Mouse (Mus musculus) retina, adult 2 months (tissue): ENCODE results near the gene B2m.

ENCODE experiments used
- DNase-seq: peaks from one replicate; pipeline ENCODE4 v3.0.0-alpha.2; 2012; ENCODE audit warnings: low read depth, low spot score

The B2m gene

DNA sequence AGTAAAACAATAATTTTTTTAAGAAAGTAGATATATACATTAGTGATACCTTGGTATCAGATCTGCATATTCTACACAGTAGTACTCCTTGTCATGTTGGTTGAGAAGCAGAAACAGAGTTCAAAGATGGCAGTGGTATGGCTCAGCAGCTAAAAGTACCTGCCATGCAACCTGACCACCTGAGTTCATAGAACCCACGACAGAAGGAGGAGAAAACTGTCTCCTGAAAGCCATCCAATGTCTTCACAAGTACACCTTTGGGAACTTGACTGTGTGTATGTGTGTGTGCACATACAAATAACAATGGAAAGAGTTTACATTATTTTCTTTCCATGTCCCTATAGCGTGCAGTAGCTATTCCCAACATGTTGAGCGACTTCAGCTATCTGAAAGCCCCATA, 2.2 kb downstream of the B2m start:
- no peak for DNase-seq

DNA sequence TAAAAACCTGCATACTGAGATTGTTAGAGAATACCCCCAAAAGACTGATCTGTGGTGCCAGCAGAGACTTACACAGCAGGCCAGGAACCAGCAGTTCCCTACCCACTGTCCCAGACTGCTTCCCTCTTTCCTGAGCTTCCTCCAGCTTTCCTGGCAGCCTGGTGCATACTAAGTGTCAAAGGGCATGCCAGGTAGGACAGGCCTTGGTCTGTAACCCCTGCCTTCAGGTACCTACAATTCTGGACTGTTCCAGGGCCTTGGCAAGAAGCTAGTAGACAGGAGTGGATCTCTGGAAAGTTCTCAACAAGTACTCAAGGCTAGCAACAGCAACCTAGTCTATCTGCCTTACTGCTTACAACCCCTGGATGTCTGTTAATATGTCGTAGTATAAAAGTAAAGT, 3.7 kb downstream of the B2m start:
- DNase-seq, result no peak

GRCm38 (mm10) chr2:122152850-122153249, 5.4 kb downstream of the B2m start:
- no peak for DNase-seq

GRCm38 (mm10) chr2:122153681-122154365, 6.3 kb downstream of the B2m start:
- no peak for DNase-seq

DNA sequence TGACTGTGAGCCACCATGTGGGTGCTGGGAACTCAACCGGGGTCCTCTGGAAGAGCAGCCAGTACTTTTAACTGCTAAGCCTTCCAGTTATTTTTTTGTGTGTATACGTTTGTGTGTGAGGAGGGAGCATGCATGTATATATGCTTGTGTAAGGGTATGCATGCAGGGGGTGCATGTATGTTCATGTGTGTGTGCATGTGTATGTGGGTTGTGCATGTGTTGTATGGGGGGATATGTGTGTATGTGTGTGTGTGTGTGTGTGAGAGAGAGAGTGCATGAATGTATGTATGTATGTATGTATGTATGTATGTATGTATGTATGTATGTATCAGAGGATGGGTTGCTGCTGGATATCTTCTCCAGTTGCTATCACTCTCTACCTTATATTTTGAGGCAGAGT, 7.0 kb downstream of the B2m start:
- DNase-seq, result no peak

DNA sequence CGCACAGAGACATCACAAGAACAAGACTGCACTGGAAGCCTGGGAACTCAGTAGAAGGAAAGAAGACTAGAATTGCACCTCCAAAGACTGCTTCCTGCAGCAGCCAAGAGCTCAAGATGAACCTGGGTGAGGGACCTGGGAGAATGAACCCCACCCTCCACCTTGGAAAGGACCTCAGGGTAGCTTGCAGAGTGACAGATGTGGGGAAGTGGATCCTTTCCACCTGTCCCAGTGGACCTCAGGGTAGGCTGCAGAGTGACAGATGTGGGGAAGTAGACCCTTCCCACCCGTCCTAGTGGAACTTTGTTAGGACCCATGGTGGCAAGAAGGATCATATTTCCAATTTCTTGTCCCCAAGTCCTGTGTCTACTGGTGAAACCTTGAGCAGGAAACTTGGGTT, 7.8 kb downstream of the B2m start:
- no peak for DNase-seq

GRCm38 (mm10) chr2:122156051-122156700, 8.7 kb downstream of the B2m start:
- no peak for DNase-seq

GRCm38 (mm10) chr2:122157561-122157960, 10.1 kb downstream of the B2m start:
- no peak for DNase-seq

DNA sequence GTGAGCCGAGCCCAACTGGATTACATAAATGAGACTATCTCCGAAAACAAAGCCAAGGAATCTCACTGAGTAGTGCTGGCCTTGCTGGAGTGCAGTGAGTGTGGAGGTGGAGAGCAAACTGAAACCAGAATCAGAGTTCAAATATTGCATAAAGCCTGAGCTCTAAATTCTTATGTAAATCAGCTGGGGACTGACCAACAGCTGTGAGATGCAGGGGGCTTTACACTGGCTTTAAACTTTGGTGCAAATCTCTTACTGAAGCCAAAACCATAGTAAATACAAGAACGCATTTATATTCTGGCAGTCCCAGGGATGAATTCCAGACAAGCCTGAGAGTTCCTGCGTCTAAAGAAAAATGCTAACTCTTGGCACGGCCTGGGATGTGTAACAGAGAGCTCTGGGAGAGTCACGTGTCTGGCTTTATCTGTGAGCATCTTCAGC, 10.9 kb downstream of the B2m start:
- no peak for DNase-seq

- no peak for DNase-seq
Observed at GRCm38 (mm10) chr2:122159667-122160066, 12.2 kb downstream of the B2m start.

- peak; percentile 32 for DNase-seq
Observed at GRCm38 (mm10) chr2:122160680-122161079, 13.2 kb downstream of the B2m start, which contains the start of gene Trim69. Gene Trim69 (plus strand): TSS chr2:122160700.

GRCm38 (mm10) chr2:122161542-122161941, 14.1 kb downstream of the B2m start:
- DNase-seq, result no peak

GRCm38 (mm10) chr2:122162529-122162928, 15.0 kb downstream of the B2m start:
- no peak for DNase-seq

GRCm38 (mm10) chr2:122163430-122164195, 16.1 kb downstream of the B2m start:
- no peak for DNase-seq

GRCm38 (mm10) chr2:122164293-122164692, 16.8 kb downstream of the B2m start:
- no peak for DNase-seq

DNA sequence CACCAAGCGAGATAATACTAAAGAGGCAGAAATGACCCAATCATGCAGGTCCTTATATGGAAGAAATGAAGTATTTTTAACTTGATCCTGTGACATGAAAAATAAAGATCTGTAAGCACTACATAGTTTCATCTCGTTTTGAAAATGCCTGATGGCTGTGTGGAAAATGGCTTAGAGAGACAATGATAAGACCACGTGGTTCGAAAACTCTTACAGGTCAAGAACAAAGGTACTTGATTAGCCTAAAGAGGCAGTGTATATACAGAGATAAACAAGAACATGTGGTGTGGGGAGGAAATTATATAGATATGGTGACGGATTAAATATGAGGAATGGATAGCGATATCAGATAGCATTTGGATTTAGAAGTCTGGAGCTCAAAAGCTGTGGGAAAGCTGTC, 23.8 kb downstream of the B2m start:
- DNase-seq, result no peak

GRCm38 (mm10) chr2:122172188-122172587, 24.7 kb downstream of the B2m start:
- no peak for DNase-seq

GRCm38 (mm10) chr2:122180051-122180822, 32.8 kb downstream of the B2m start:
- DNase-seq, result no peak

- DNase-seq, result no peak
Observed at GRCm38 (mm10) chr2:122185086-122185485, 37.6 kb downstream of the B2m start.

- DNase-seq, result no peak
Observed at GRCm38 (mm10) chr2:122186106-122186505, 38.6 kb downstream of the B2m start, which contains the start of the genes Patl2 and Terb2. Gene Patl2 (minus strand): TSS chr2:122186189. Gene Terb2 (plus strand): TSS chr2:122186272.

DNA sequence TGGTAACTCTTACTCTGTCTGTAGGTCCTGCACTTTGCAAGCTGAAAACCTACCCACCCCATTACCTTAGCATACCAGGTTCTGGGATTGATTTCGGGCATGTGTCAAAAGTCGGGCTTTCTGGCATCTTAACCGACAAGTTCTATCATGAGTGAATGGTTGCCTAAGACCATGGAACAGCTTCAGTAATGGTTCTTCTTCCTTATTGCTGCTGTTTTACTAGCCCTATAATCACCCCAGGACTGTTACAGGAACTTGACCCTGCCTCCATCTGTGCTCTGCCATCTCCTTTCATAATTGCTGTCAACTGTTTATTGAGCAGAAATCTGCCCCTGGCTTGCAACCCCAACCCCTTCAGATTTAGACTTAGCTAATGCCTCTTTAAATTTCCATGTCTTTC, 39.3 kb downstream of the B2m start:
- DNase-seq, result no peak

DNA sequence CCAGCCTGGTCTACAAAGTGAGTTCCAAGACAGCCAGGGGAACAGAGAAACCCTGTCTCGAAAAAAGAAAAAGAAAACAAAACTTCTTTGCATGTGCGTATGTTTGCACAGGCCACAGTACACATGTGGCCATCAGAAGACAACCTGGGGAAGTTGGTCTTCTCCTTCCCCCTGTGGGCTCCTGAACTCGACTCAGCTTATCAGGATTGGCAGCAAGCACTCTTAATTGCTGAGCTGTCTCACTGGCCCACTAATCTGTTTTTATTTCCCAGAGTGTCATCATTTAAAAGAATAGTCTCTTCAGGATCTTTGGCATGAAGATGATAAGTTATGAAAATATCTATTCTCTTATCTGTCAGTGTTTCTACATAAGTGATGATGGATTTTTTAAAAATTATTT, 44.4 kb downstream of the B2m start:
- DNase-seq, result no peak
